Mouse (Mus musculus): ENCODE data around the gene Zfp652. TPM values are rescaled to one million over a fixed set of nuclear protein-coding genes. Genes with fewer than 3 reads are reported as not detected.

Gene Zfp652
- polyA plus RNA-seq, 1 experiment = 30.1 TPM

GRCm38 (mm10) chr11:95700778-95701739, 11.4 kb upstream of the Zfp652 start:
- DNase-seq = no peak
- Histone ChIP-seq H3K27me3 (ENCODE audit: control insufficient read depth, insufficient read depth, low read length) (no peaks in the 10 kb centered on the region), H3K27ac (ENCODE audit: insufficient read depth, low read length) (no peak overlapping the region), H3K4me3 (replicated peaks; ENCODE audit: insufficient read depth, low read depth, low read length) (no peak overlapping the region), H3K4me1 (ENCODE audit: control insufficient read depth, insufficient read depth, low read length) (no peaks in the 10 kb centered on the region)
- WGBS = 92% methylated on average over 13 of the region's 13 CpGs
- TF ChIP-seq CTCF (IDR thresholded peaks at IDR 0.05; ENCODE audit: borderline replicate concordance, insufficient read depth, low read depth, low read length) (no peak), POLR2A (IDR thresholded peaks at IDR 0.05; ENCODE audit: borderline replicate concordance, insufficient read depth, low read length) (no peak)

DNA sequence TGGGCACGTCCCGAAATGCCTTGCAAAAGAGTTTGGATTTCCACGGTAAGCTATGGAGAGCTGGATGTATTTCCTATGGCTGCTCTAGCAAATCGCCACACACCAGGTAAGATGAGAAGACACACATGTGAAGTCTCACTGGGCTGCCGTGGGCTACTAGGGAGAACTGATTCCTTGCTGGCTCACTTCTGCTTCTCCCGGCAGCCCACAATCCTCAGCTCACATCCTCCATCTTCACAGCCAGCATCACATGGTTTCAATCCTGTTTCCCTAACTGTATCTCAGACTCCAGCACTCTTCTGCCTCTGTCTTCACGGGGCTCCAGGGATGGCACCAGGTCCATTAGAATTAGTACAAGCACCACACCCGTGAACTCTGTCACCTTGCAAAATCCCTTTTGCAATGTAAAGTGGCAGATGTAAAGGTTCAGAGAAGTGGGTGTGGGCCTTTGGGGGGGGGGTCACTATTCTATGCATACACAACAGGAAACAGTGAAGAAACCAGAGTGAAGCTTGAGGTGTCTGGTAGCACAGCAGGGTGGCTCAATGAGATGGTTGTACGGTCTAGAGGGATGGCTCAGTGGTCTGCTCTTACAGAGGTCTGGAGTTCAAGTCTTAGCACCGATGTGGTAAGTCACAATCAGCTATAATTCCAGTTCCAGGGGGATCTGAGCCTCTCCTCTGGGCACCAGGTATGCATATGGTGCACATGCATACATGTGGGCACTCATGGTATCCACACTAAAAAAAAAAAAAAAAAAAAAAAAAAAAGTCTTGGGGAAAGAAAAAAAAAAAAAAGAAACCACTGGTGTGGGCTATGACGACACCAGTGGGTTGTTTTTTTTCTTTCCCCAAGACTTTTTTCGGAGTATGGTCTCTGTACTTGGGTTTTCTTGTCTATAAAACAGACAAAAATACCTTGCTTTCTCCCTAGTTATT, 8.2 kb upstream of the Zfp652 start:
- DNase-seq = no peak
- Histone ChIP-seq H3K4me3 (replicated peaks; ENCODE audit: insufficient read depth, low read depth, low read length) (no peak overlapping the region), H3K4me1 (ENCODE audit: control insufficient read depth, insufficient read depth, low read length) (no peaks in the 10 kb centered on the region), H3K27ac (ENCODE audit: insufficient read depth, low read length) (no peak overlapping the region), H3K27me3 (ENCODE audit: control insufficient read depth, insufficient read depth, low read length) (no peaks in the 10 kb centered on the region)
- 91% methylated on average over 12 of the region's 12 CpGs for WGBS
- no peak for TF ChIP-seq POLR2A (IDR thresholded peaks at IDR 0.05; ENCODE audit: borderline replicate concordance, insufficient read depth, low read length)
- TF ChIP-seq CTCF (IDR thresholded peaks at IDR 0.05; ENCODE audit: borderline replicate concordance, insufficient read depth, low read depth, low read length) = no peak

DNA sequence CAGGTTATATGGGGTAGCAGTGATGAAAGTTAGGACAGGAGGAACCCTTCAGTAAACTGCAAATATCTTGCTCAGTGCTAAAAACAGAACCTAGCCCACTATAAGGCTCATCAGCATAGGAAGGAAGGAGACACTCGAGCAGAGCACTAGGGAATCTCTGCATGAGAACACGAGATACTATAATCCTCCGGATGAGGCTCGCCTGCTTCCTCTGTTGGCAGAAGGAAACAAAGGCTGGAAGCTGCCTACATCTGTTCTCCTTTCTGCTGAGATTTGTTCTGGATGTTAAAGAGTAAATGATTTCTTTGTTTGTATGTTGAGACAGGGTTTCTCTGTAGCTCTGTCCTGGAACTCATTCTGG, 7.5 kb upstream of the Zfp652 start:
- WGBS = 55% methylated on average over 4 of the region's 4 CpGs
- Histone ChIP-seq H3K27me3 (ENCODE audit: control insufficient read depth, insufficient read depth, low read length) (no peaks in the 10 kb centered on the region), H3K4me3 (replicated peaks; ENCODE audit: insufficient read depth, low read depth, low read length) (no peak overlapping the region), H3K27ac (ENCODE audit: insufficient read depth, low read length) (no peak overlapping the region), H3K4me1 (ENCODE audit: control insufficient read depth, insufficient read depth, low read length) (no peaks in the 10 kb centered on the region)
- DNase-seq = no peak
- TF ChIP-seq CTCF (IDR thresholded peaks at IDR 0.05; ENCODE audit: borderline replicate concordance, insufficient read depth, low read depth, low read length) (no peak), POLR2A (IDR thresholded peaks at IDR 0.05; ENCODE audit: borderline replicate concordance, insufficient read depth, low read length) (no peak)

DNA sequence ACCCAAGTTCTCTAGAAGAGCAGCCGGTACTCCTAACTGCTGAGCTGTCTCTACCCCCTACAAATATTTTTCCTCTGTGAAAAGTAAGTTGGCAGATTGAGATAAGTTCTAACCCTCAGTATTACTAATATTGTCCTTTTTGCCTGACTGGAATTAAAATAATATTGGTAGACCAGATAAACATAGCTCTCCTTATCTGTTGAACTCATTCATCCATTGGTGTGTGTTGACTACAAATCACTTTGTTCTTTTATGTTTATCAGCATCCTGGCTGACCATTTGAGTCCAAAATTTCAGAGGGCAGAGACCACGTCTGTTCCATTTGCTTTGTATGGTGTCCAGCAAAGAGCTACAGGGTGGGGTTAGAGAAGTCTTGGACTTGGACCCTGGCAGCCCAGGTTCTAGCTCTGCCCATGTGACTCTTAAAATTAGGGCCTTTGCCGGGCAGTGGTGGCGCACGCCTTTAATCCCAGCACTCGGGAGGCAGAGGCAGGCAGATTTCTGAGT, 2.9 kb upstream of the Zfp652 start:
- Histone ChIP-seq H3K4me3 (replicated peaks; ENCODE audit: insufficient read depth, low read depth, low read length) (no peak overlapping the region), H3K27me3 (ENCODE audit: control insufficient read depth, insufficient read depth, low read length) (no peaks in the 10 kb centered on the region), H3K27ac (ENCODE audit: insufficient read depth, low read length) (no peak overlapping the region), H3K4me1 (ENCODE audit: control insufficient read depth, insufficient read depth, low read length) (no peaks in the 10 kb centered on the region)
- no peak for DNase-seq
- TF ChIP-seq CTCF (IDR thresholded peaks at IDR 0.05; ENCODE audit: borderline replicate concordance, insufficient read depth, low read depth, low read length) = no peak
- TF ChIP-seq POLR2A (IDR thresholded peaks at IDR 0.05; ENCODE audit: borderline replicate concordance, insufficient read depth, low read length) = no peak
- whole genome bisulfite sequencing = 89% methylated on average over 6 of the region's 6 CpGs

GRCm38 (mm10) chr11:95710478-95710877, 2.0 kb upstream of the Zfp652 start:
- no peak for TF ChIP-seq CTCF (IDR thresholded peaks at IDR 0.05; ENCODE audit: borderline replicate concordance, insufficient read depth, low read depth, low read length)
- TF ChIP-seq POLR2A (IDR thresholded peaks at IDR 0.05; ENCODE audit: borderline replicate concordance, insufficient read depth, low read length) = no peak
- DNase-seq = no peak
- H3K4me3 ChIP-seq (replicated peaks; ENCODE audit: insufficient read depth, low read depth, low read length) = no peak overlapping the region
- no peaks in the 10 kb centered on the region for H3K4me1 ChIP-seq (ENCODE audit: control insufficient read depth, insufficient read depth, low read length)
- H3K27me3 ChIP-seq (ENCODE audit: control insufficient read depth, insufficient read depth, low read length) = no peaks in the 10 kb centered on the region
- H3K27ac ChIP-seq (ENCODE audit: insufficient read depth, low read length) = no peak overlapping the region
- 86% methylated on average over 7 of the region's 7 CpGs for WGBS

- DNase-seq = peak in 1 of 2 experiments; percentile 37
- Histone ChIP-seq H3K27ac (ENCODE audit: insufficient read depth, low read length) (peak overlapping the region; percentile 22; the same call in 1 of the 2 replicates), H3K4me1 (ENCODE audit: control insufficient read depth, insufficient read depth, low read length) (0 out of 2 replicates have a peak, but pooled peaks cover 4% of the 10 kb centered on the region), H3K27me3 (ENCODE audit: control insufficient read depth, insufficient read depth, low read length) (no peaks in the 10 kb centered on the region), H3K4me3 (replicated peaks; ENCODE audit: insufficient read depth, low read depth, low read length) (peak overlapping the region; percentile 99)
- 12% methylated on average over 12 of the region's 12 CpGs for WGBS
- TF ChIP-seq CTCF (IDR thresholded peaks at IDR 0.05; ENCODE audit: borderline replicate concordance, insufficient read depth, low read depth, low read length) = no peak
- no peak; the same call in 1 of the 2 replicates for TF ChIP-seq POLR2A (IDR thresholded peaks at IDR 0.05; ENCODE audit: borderline replicate concordance, insufficient read depth, low read length)
These were observed 349 bp upstream of the Zfp652 start for GRCm38 (mm10) chr11:95712085-95712562.

GRCm38 (mm10) chr11:95713225-95713810, 845 bp downstream of the Zfp652 start:
- Histone ChIP-seq H3K27me3 (ENCODE audit: control insufficient read depth, insufficient read depth, low read length) (no peaks in the 10 kb centered on the region), H3K27ac (ENCODE audit: insufficient read depth, low read length) (peak overlapping the region; percentile 73), H3K4me3 (replicated peaks; ENCODE audit: insufficient read depth, low read depth, low read length) (peak overlapping the region; percentile 99), H3K4me1 (ENCODE audit: control insufficient read depth, insufficient read depth, low read length) (0 out of 2 replicates have a peak, but pooled peaks cover 4% of the 10 kb centered on the region)
- WGBS = under 1% methylated on average over 46 of the region's 49 CpGs
- TF ChIP-seq POLR2A (IDR thresholded peaks at IDR 0.05; ENCODE audit: borderline replicate concordance, insufficient read depth, low read length) (no peak), CTCF (IDR thresholded peaks at IDR 0.05; ENCODE audit: borderline replicate concordance, insufficient read depth, low read depth, low read length) (no peak)
- DNase-seq = peak; percentile 62 to 76
